Mouse (Mus musculus) megakaryocyte, embryonic 14.5 days (primary cell): ENCODE results near the gene Zfp148.

Experiments
- FLI1 ChIP-seq: IDR thresholded peaks from 2 replicates; pipeline ENCODE4 v1.6.1; 2012; ENCODE audit warnings: low read length, inconsistent platforms, mixed read lengths
- GATA1 ChIP-seq: IDR thresholded peaks from 3 replicates; pipeline ENCODE4 v1.6.1; 2012; ENCODE audit warnings: mixed read lengths, low read length, inconsistent platforms, borderline replicate concordance

DNA sequence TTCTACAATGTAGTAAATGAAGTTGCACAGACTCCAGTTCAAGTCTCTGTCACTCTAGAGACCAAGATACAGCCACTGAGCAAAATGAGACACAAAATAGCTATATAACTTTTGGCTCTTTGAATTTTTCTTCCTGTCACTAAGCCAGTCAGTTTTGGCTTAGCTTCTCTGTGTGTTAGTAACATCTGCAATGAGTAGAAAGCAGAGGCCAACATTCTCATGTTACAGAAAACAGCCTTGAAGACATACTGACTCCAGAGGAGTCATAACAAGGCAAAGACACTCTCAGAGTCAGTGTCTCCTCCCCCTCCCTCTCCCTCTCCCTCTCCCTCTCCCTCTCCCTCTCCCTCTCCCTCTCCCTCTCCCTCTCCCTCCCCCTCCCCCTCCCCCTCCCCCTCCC is 89.3 kb downstream of the Zfp148 start:
- TF ChIP-seq GATA1 (no peak), FLI1 (no peak)
